Mouse (Mus musculus): ENCODE data around the gene Kdm6b.

Kdm6b gene

GRCm38 (mm10) chr11:69366855-69367615, 46.4 kb downstream of the Kdm6b start:
- peak; percentile 75 for DNase-seq (ENCODE audit: low read depth, low spot score)

GRCm38 (mm10) chr11:69366157-69366854, 47.2 kb downstream of the Kdm6b start:
- peak; percentile 97 for DNase-seq (ENCODE audit: low read depth, low spot score)

- DNase-seq (ENCODE audit: low read depth, low spot score): no peak
Observed at GRCm38 (mm10) chr11:69365722-69366121, 47.8 kb downstream of the Kdm6b start.

- peak; percentile 96 for DNase-seq (ENCODE audit: low read depth, low spot score)
Observed at GRCm38 (mm10) chr11:69364910-69365309, 48.6 kb downstream of the Kdm6b start.

- DNase-seq (ENCODE audit: low read depth, low spot score): no peak
Observed at GRCm38 (mm10) chr11:69364376-69364775, 49.1 kb downstream of the Kdm6b start.

- DNase-seq (ENCODE audit: low read depth, low spot score): no peak
Observed at GRCm38 (mm10) chr11:69362479-69362878, 51.0 kb downstream of the Kdm6b start.

GRCm38 (mm10) chr11:69362021-69362420, 51.5 kb downstream of the Kdm6b start:
- DNase-seq (ENCODE audit: low read depth, low spot score): no peak

- DNase-seq (ENCODE audit: low read depth, low spot score): no peak
Observed at GRCm38 (mm10) chr11:69357690-69358089, 55.8 kb downstream of the Kdm6b start.

- no peak for DNase-seq (ENCODE audit: low read depth, low spot score)
Observed at GRCm38 (mm10) chr11:69356544-69356943, 56.9 kb downstream of the Kdm6b start.
